In the genomic region with DNA sequence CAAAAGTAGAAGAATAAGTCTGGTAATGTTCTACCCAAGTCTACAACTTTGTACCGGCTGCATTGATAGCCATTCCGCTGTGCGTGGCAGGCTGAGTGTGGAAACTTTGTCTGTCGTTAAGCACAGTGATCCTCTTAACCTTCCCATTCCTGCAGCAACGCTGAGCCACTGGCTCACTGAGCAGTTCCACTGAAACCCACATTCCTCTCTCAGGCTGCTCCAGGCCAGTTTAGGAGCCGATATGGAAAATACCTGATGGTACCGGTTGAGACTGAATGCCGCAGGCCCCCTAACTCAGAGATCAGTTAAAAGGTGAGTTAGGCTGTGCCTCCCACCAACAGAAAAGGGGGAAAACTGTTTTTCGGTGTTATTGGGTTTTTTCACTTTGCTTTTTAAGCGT, we compare ENCODE assay signal across 25 mouse cellular contexts. TPM values are rescaled to one million over a fixed set of nuclear protein-coding genes. Genes with fewer than 3 reads are reported as not detected.
DNase-seq lines count a peak whose midpoint lies in the region; ATAC-seq lines count a peak whose summit lies in the region.
"Had no signal": no experiment of that assay in that cellular context is flagged by ENCODE, and none has a peak within 500 bp of the region (broad histone marks: within the 10 kb centered on the region; RNA-seq: fewer than 3 reads in every experiment).

No protein-coding gene starts in this region.

- H3K4me2 ChIP-seq in kidney, embryonic 16.5 days (replicated peaks; ENCODE audit: low read depth, low read length) = no peak overlapping the region
- no peak overlapping the region for H3K4me2 ChIP-seq in limb, embryonic 11.5 days (ENCODE audit: low read depth, severe bottlenecking)
- H3K4me2 ChIP-seq: heart, embryonic 15.5 days; hindbrain, embryonic 14.5 days; liver, embryonic 15.5 days; lung, embryonic 14.5 days; stomach, embryonic 15.5 days had no signal

- ATAC-seq in kidney, embryonic 16.5 days (ENCODE audit: low FRiP score, low TSS enrichment) = 0 out of 2 replicates have a peak, but pooled peaks have one; percentile 39
- no peak for ATAC-seq in limb, embryonic 11.5 days (ENCODE audit: insufficient number of reproducible peaks, low FRiP score, low TSS enrichment, low read depth)
- ATAC-seq: forebrain, embryonic 14.5 days; midbrain, embryonic 16.5 days had no signal

- peaks cover 7% of the 10 kb centered on the region for H3K4me1 ChIP-seq in kidney, embryonic 16.5 days (ENCODE audit: insufficient read depth, low read length)
- H3K4me1 ChIP-seq in limb, embryonic 11.5 days (ENCODE audit: control insufficient read depth, insufficient read depth, low read length) = no peaks in the 10 kb centered on the region; the same call in 1 of the 2 replicates
- H3K4me1 ChIP-seq: heart, embryonic 10.5 days; liver, embryonic 15.5 days; stomach, embryonic 15.5 days had no signal

- H3K27ac ChIP-seq in kidney, embryonic 16.5 days (ENCODE audit: low read length) = no peak overlapping the region
- H3K27ac ChIP-seq in limb, embryonic 11.5 days (replicated peaks; ENCODE audit: low read depth, low read length) = no peak overlapping the region; the same call in 1 of the 2 replicates
- H3K27ac ChIP-seq: heart, embryonic 10.5 days; heart, embryonic 15.5 days; hindbrain, embryonic 14.5 days; liver, embryonic 15.5 days; stomach, embryonic 15.5 days had no signal

- no peaks in the 10 kb centered on the region for H3K27me3 ChIP-seq in kidney, embryonic 16.5 days (ENCODE audit: insufficient read depth, low read length)
- H3K27me3 ChIP-seq in limb, embryonic 11.5 days (ENCODE audit: control insufficient read depth, insufficient read depth, low read length) = no peaks in the 10 kb centered on the region
- H3K27me3 ChIP-seq: heart, embryonic 15.5 days; liver, embryonic 15.5 days; stomach, embryonic 15.5 days had no signal

- no peak overlapping the region for H3K4me3 ChIP-seq in kidney, embryonic 16.5 days (ENCODE audit: low read length)
- no peak overlapping the region for H3K4me3 ChIP-seq in limb, embryonic 11.5 days (ENCODE audit: low read depth, low read length)
- H3K4me3 ChIP-seq: heart, embryonic 10.5 days; heart, embryonic 15.5 days; liver, embryonic 15.5 days; stomach, embryonic 15.5 days had no signal

- peaks cover 41% of the 10 kb centered on the region for H3K36me3 ChIP-seq in kidney, embryonic 16.5 days (ENCODE audit: insufficient read depth, low read length)
- peaks cover 5% of the 10 kb centered on the region; the same call in 1 of the 2 replicates for H3K36me3 ChIP-seq in limb, embryonic 11.5 days (ENCODE audit: control insufficient read depth, insufficient read depth, low read length)

- no peak for DNase-seq in kidney, postnatal 4 days
- DNase-seq in ZHBTc4 (ENCODE audit: low read depth, low spot score) = peak; percentile 69
- DNase-seq in embryo, embryonic 9.5 days (ENCODE audit: extremely low spot score) = peak; percentile 17
- DNase-seq in limb, embryonic 11.5 days (ENCODE audit: low spot score) = peak; percentile 47
- DNase-seq in liver = no peak
- DNase-seq in urinary bladder, postnatal 36 days (ENCODE audit: low spot score in 2 of 2) = no peak
- no peak for DNase-seq in layer of hippocampus, adult 18-20 months (ENCODE audit: low spot score in 2 of 2)
- DNase-seq: adrenal gland, postnatal 36 days; B cell, adult 2 months; cerebellum, adult 18-20 months; cerebellum, postnatal 14 days; gastrocnemius, postnatal 25 days; heart, adult 11 months; lung, embryonic 14.5 days; lung, postnatal 14 days; right cerebral cortex, postnatal 25 days had no signal

- H3K9me3 ChIP-seq in kidney, embryonic 16.5 days (ENCODE audit: low read length) = no peaks in the 10 kb centered on the region
- no peaks in the 10 kb centered on the region for H3K9me3 ChIP-seq in limb, embryonic 11.5 days (ENCODE audit: control insufficient read depth, low read length)
- H3K9me3 ChIP-seq: G1E; heart, embryonic 10.5 days; heart, embryonic 15.5 days; liver, embryonic 15.5 days; stomach, embryonic 15.5 days had no signal

- WGBS in kidney, embryonic 16.5 days = 75% methylated on average over 10 of the region's 10 CpGs
- WGBS in limb, embryonic 11.5 days = 35% methylated on average over 10 of the region's 10 CpGs

- no peak overlapping the region for H3K9ac ChIP-seq in kidney, embryonic 16.5 days (replicated peaks; ENCODE audit: low read length)
- H3K9ac ChIP-seq in limb, embryonic 11.5 days (ENCODE audit: low read length) = no peak overlapping the region
- H3K9ac ChIP-seq: heart, embryonic 15.5 days; hindbrain, embryonic 14.5 days; liver, embryonic 15.5 days; lung, embryonic 14.5 days; stomach, embryonic 15.5 days had no signal

RNA-seq across cellular contexts. Expression of gene Gxylt1, which starts 19.7 kb away (rescaled TPM):
- 12.6 and 15.8 TPM in 2 replicates for polyA plus RNA-seq in kidney, embryonic 16.5 days (2015; fragmentation: Nextera tagmentation; extraction: Ambion mirVana)
- polyA plus RNA-seq in limb, embryonic 11.5 days (2014; fragmentation: Nextera tagmentation; extraction: Ambion mirVana) = 22.6 and 26.3 TPM in 2 replicates
- total RNA-seq in layer of hippocampus, adult 18-20 months (2021) = 10 to 100 TPM; 10.5 to 10.9 TPM

Comparison
In these comparisons a context has a peak if more than half of its experiments do, and no peak if none do; other contexts are left out.
1. DNase-seq: peak in ZHBTc4 (single experiment), embryo, embryonic 9.5 days (single experiment) and limb, embryonic 11.5 days (single experiment); none in kidney, postnatal 4 days (0 of 2), liver (single experiment), urinary bladder, postnatal 36 days (0 of 2) and layer of hippocampus, adult 18-20 months (0 of 2).